Mouse (Mus musculus) c-Kit-positive CD71-positive TER-119-positive erythroid progenitor cells, embryonic 14.5 days (primary cell): Measurements from ENCODE around the gene Gm9268.
"Not testable (repeated sequence)": the region's sequence is repeated elsewhere in the genome, so short reads cannot be mapped to it uniquely, and the experiment has no call there.

Source experiments
- DNase-seq: peaks from one replicate; pipeline ENCODE4 v3.0.0-alpha.2; 2013; ENCODE audit warnings: low spot score

Gene Gm9268

DNA sequence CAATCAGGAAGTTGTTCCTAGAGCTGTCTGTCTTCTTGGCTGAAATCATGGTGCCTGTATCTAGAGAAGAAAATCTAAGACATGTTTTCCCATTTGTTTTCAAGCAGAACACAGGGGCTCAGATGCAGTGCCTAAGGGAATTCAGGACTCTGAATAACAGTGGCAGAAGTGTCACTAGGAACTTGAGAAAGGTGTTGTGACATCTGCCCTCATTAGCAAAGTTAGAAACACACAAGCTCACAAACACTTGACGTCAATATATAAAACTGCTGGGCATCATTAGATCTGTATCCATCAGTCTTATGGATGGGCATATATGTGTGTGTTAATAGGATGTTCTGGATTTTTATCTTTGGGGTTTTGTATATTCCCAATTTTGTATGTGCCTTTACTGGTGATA, at the start of gene Gm9268:
Gene Gm9268 (plus strand): TSS at position 301 of the 400 bp plus-strand sequence.
- not testable (repeated sequence) for DNase-seq

DNA sequence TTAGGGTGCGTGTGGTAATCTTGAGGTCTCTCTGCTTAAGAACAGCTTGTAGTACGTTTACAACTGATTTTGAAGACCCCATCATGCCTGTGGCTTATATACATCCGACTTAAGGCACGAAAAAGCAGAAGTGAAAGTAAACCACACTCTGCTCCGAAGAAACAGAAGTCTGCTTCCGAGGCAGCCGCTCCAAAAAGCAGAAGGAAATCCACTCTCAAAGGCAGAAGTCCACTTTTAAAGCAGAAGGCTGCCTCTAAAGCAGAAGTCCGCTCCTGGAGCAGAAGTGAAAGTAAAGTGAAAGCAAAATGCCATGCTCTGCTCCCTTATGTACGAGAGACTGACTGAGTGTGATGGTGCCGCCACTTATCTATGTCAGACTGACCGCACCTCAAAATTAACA, 38.5 kb upstream of the Gm9268 start:
- DNase-seq = no peak

DNA sequence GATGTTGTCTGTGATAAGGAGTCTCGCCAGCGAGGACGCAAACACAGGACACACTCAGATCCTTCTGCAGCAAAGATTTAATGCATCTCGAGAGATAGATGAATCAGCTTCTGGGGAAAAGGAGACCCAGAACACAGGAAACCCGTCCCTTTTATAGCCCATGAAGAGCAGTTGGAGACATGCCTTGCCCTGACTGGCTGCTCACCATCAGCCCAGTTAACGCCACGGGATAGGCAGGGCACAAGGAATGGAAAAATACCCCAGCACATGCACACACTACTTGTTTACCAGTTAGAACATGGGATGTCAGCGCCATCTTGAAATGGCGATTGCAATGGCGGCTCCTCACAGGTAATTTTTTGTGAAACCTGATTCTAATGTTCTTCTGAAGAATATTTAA, 37.8 kb upstream of the Gm9268 start:
- no peak for DNase-seq

DNA sequence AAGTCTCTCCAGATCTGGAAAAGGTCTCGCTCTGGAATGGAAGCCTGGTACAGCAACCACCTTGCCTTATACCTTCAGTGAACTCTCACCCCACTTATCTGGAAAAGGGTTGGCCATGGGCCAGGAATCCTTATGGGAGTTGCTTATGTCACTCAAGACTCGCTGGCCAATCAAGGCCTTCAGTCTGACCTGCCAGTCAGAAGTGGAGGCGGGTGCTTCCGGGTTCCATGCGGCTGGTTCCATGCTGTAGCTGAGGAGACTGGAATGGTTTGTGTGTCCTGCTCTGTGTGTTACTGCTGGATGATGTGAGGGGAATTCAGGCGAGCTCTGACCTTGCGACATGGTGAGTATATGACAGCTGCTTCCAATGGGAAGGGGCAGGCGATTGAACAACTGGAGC, 59.3 kb downstream of the Gm9268 start:
- DNase-seq = no peak
